Mouse (Mus musculus) C2C12 (cell line): ENCODE measurements at regions not wholly inside any gene's neighbourhood (a gene's known extent, or its start where the extent isn't known, plus 50 kb on each side); places are given as distances from the start of the nearest gene placed in this dataset.

ENCODE experiments used
- CEBPB ChIP-seq: IDR thresholded peaks from one replicate; pipeline ENCODE4 v1.6.1; 2011; ENCODE audit warnings: low read depth, mild to moderate bottlenecking, control low read depth, moderate library complexity
- CTCF ChIP-seq: IDR thresholded peaks from one replicate; pipeline ENCODE4 v1.5.1; 2011; ENCODE audit not compliant: control insufficient read depth, insufficient read depth, insufficient read length
- FOSL1 ChIP-seq: IDR thresholded peaks from one replicate; pipeline ENCODE4 v1.8.0; 2011; ENCODE audit warnings: mild to moderate bottlenecking, low read length; ENCODE audit not compliant: poor library complexity, insufficient read depth, severe bottlenecking
- MAX ChIP-seq: IDR thresholded peaks from one replicate; pipeline ENCODE4 v1.6.1; 2011; ENCODE audit warnings: mild to moderate bottlenecking, control low read depth
- MYOD1 ChIP-seq: IDR thresholded peaks from one replicate; pipeline ENCODE4 v1.6.1; 2011; ENCODE audit warnings: low read depth; ENCODE audit not compliant: control insufficient read depth, insufficient read length
- MYOG ChIP-seq: IDR thresholded peaks from one replicate; pipeline ENCODE4 v1.6.1; 2011; ENCODE audit not compliant: control insufficient read depth, insufficient read length; ENCODE audit errors: extremely low read depth
- USF1 ChIP-seq: IDR thresholded peaks from one replicate; pipeline ENCODE4 v1.6.1; 2011; ENCODE audit warnings: low read depth, mild to moderate bottlenecking, control low read depth, moderate library complexity

DNA sequence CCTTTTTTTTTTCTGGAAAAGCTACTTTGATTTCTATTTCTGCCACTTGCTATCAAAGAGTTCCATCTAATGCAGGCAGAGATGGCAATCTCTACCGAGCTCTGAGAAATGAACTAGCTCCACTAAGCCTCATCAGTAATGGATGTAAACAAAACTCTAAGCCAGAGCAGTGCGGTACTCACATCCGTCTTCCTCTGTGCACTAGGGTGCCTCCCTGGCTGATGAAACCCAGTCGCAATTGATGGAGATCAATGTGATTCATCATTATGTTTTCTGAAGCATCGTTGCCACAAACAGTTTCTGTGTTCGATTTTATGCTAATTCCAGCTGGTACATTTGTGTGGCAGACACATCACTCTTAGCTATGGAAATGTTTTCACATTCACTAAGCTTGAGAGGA lies 206.8 kb upstream of the Btg1 start:
- TF ChIP-seq CTCF = no peak
- TF ChIP-seq MAX = no peak
- no peak for TF ChIP-seq MYOD1
- TF ChIP-seq USF1 = no peak
- no peak for TF ChIP-seq MYOG
- no peak for TF ChIP-seq CEBPB
- no peak for TF ChIP-seq FOSL1
